Mouse (Mus musculus) c-Kit-positive CD71-positive TER-119-negative erythroid progenitor cells, embryonic 14.5 days (primary cell): Measurements from ENCODE around the gene Akr1c21.
A peak's percentile ranks its signal among the peaks of the same experiment; 100 is the strongest.
"Not testable (repeated sequence)": the region's sequence is repeated elsewhere in the genome, so short reads cannot be mapped to it uniquely, and the experiment has no call there.

Source experiments
- DNase-seq: peaks from one replicate; pipeline ENCODE4 v3.0.0-alpha.2; 2013; ENCODE audit warnings: low read depth

Gene Akr1c21

GRCm38 (mm10) chr13:4573871-4574270, at the start of gene Akr1c21:
TSS of gene Akr1c21 (plus strand) at chr13:4574075.
- DNase-seq: no peak

- no peak for DNase-seq
Observed at GRCm38 (mm10) chr13:4559143-4559542, 14.7 kb upstream of the Akr1c21 start.

- no peak for DNase-seq
Observed at GRCm38 (mm10) chr13:4560500-4560899, 13.4 kb upstream of the Akr1c21 start.

- DNase-seq: no peak
Observed at GRCm38 (mm10) chr13:4565996-4566395, 7.9 kb upstream of the Akr1c21 start.

GRCm38 (mm10) chr13:4576921-4577320, 3.0 kb downstream of the Akr1c21 start:
- no peak for DNase-seq

- DNase-seq: not testable (repeated sequence)
Observed at GRCm38 (mm10) chr13:4603431-4603830, 29.6 kb downstream of the Akr1c21 start.

GRCm38 (mm10) chr13:4606821-4607220, 32.9 kb downstream of the Akr1c21 start:
- no peak for DNase-seq

- DNase-seq: peak; percentile 6
Observed at GRCm38 (mm10) chr13:4608530-4608929, 34.7 kb downstream of the Akr1c21 start.

- peak; percentile 70 for DNase-seq
Observed at GRCm38 (mm10) chr13:4608961-4609409, 35.1 kb downstream of the Akr1c21 start, which contains the start of gene Akr1e1. TSS of gene Akr1e1 (minus strand) at chr13:4609174.

GRCm38 (mm10) chr13:4610902-4611301, 37.0 kb downstream of the Akr1c21 start:
- peak; percentile 24 for DNase-seq
